ENCODE assay signal across 8 mouse cellular contexts in genomic region chr1:179060113-179060955, GRCm38 (mm10).
A peak's percentile ranks its signal among the peaks of the same experiment; 100 is the strongest.
DNase-seq lines count a peak whose midpoint lies in the region; ATAC-seq and TF ChIP-seq lines count a peak whose summit lies in the region.

No protein-coding gene starts in this region.

- no peaks in the 10 kb centered on the region for H3K27me3 ChIP-seq in Patski
- H3K27me3 ChIP-seq in forebrain, embryonic 15.5 days, result peaks cover 3% of the 10 kb centered on the region; the same call in 1 of the 2 replicates
- no peaks in the 10 kb centered on the region for H3K27me3 ChIP-seq in limb, embryonic 11.5 days (ENCODE audit: control insufficient read depth, insufficient read depth, low read length)
- no peaks in the 10 kb centered on the region for H3K27me3 ChIP-seq in stomach, embryonic 14.5 days (ENCODE audit: control insufficient read depth, insufficient read depth, low read length)

- H3K9me3 ChIP-seq in forebrain, embryonic 15.5 days, result no peaks in the 10 kb centered on the region
- no peaks in the 10 kb centered on the region for H3K9me3 ChIP-seq in limb, embryonic 11.5 days (ENCODE audit: control insufficient read depth, low read length)
- H3K9me3 ChIP-seq in stomach, embryonic 14.5 days (ENCODE audit: control insufficient read depth, low read depth, low read length), result no peaks in the 10 kb centered on the region

- CTCF ChIA-PET in Patski (lab: Charles Lee), result interaction anchor here (0.7 to 1.3 kb wide), 2 partner anchors 10 to 13 kb away, joined by 3 read pairs; no protein-coding TSS in a partner anchor

- H3K9ac ChIP-seq in forebrain, embryonic 15.5 days (replicated peaks), result no peak overlapping the region
- H3K9ac ChIP-seq in limb, embryonic 11.5 days (ENCODE audit: low read length), result peak overlapping the region; percentile 41; the same call in 1 of the 2 replicates
- H3K9ac ChIP-seq in stomach, embryonic 14.5 days (replicated peaks; ENCODE audit: low read depth, low read length), result no peak overlapping the region

- peaks cover 30% of the 10 kb centered on the region for H3K4me1 ChIP-seq in forebrain, embryonic 15.5 days
- H3K4me1 ChIP-seq in limb, embryonic 11.5 days (ENCODE audit: control insufficient read depth, insufficient read depth, low read length), result peaks cover 44% of the 10 kb centered on the region
- peaks cover 43% of the 10 kb centered on the region for H3K4me1 ChIP-seq in stomach, embryonic 14.5 days (ENCODE audit: control insufficient read depth, insufficient read depth, low read length)

- H3K4me3 ChIP-seq in forebrain, embryonic 15.5 days, result no peak overlapping the region
- H3K4me3 ChIP-seq in limb, embryonic 11.5 days (ENCODE audit: low read depth, low read length), result no peak overlapping the region
- no peak overlapping the region for H3K4me3 ChIP-seq in stomach, embryonic 14.5 days (ENCODE audit: low read depth, low read length)

- in situ Hi-C loops in Patski (cut with MboI; ENCODE audit: low pct_unique_long_range_greater_than_20kb), result loop anchor here (5.0 kb wide), 1 partner anchor 77 kb away; no protein-coding TSS in a partner anchor

- WGBS in forebrain, embryonic 15.5 days, result 47% methylated on average over 18 of the region's 18 CpGs
- 12% methylated on average over 18 of the region's 18 CpGs for WGBS in limb, embryonic 11.5 days
- 20% methylated on average over 18 of the region's 18 CpGs for WGBS in stomach, embryonic 14.5 days

- TF ChIP-seq CTCF in Patski (IDR thresholded peaks at IDR 0.05), result no peak

- H3K36me3 ChIP-seq in forebrain, embryonic 15.5 days, result no peaks in the 10 kb centered on the region
- H3K36me3 ChIP-seq in limb, embryonic 11.5 days (ENCODE audit: control insufficient read depth, insufficient read depth, low read length), result no peaks in the 10 kb centered on the region
- H3K36me3 ChIP-seq in stomach, embryonic 14.5 days (ENCODE audit: control insufficient read depth, insufficient read depth, low read length), result no peaks in the 10 kb centered on the region

- ATAC-seq in frontal cortex, adult (ENCODE audit: low TSS enrichment), result peak; percentile 76
- peak; percentile 63 for ATAC-seq in Patski
- peak; percentile 44; the same call in 1 of the 2 replicates for ATAC-seq in forebrain, embryonic 15.5 days (replicated peaks)
- ATAC-seq in limb, embryonic 11.5 days (ENCODE audit: insufficient number of reproducible peaks, low FRiP score, low TSS enrichment, low read depth), result peak; percentile 82
- ATAC-seq in stomach, embryonic 14.5 days (ENCODE audit: insufficient number of reproducible peaks, insufficient read depth, low FRiP score, low read depth), result peak; percentile 64; the same call in 1 of the 2 replicates

- DNase-seq in frontal cortex, postnatal 25 days (ENCODE audit: low spot score in 2 of 2), result no peak
- peak; percentile 78 for DNase-seq in Patski (ENCODE audit: low read depth, low spot score)
- peak; percentile 76 for DNase-seq in limb, embryonic 11.5 days (ENCODE audit: low spot score)
- no peak for DNase-seq in layer of hippocampus, postnatal 36 days
- no peak for DNase-seq in ovary, postnatal 10 days (ENCODE audit: low spot score)

- H3K4me2 ChIP-seq in forebrain, embryonic 15.5 days (replicated peaks), result no peak overlapping the region
- peak overlapping the region; percentile 26; the same call in 1 of the 2 replicates for H3K4me2 ChIP-seq in limb, embryonic 11.5 days (ENCODE audit: low read depth, severe bottlenecking)
- H3K4me2 ChIP-seq in stomach, embryonic 14.5 days (replicated peaks; ENCODE audit: low read depth, low read length), result no peak overlapping the region; the same call in 1 of the 2 replicates

- H3K27ac ChIP-seq in forebrain, embryonic 15.5 days (replicated peaks), result no peak overlapping the region
- H3K27ac ChIP-seq in limb, embryonic 11.5 days (replicated peaks; ENCODE audit: low read depth, low read length), result peak overlapping the region; percentile 95
- peak overlapping the region; percentile 95 for H3K27ac ChIP-seq in stomach, embryonic 14.5 days (ENCODE audit: low read length)

- POLR2A ChIA-PET in Patski (lab: Charles Lee), result no interaction called here

Comparison
In these comparisons a context has a peak if more than half of its experiments do, and no peak if none do; other contexts are left out.
1. DNase-seq: peak in Patski (single experiment) and limb, embryonic 11.5 days (single experiment); none in frontal cortex, postnatal 25 days (0 of 2), layer of hippocampus, postnatal 36 days (0 of 2) and ovary, postnatal 10 days (single experiment).
2. Peak in every context shown above with its lines, with median percentiles within 50 percentile points of each other: ATAC-seq.